Mouse (Mus musculus) heart, embryonic 11.5 days (tissue): ENCODE results near the gene H6pd. TPM values are rescaled to one million over a fixed set of nuclear protein-coding genes. Genes with fewer than 3 reads are reported as not detected.

Experiments
- ATAC-seq: fragments of 200-750 bp; cut with Nextera tagmentation; replicated peaks from 2 replicates; pipeline ENCODE4 v1.8.0; 2017; ENCODE audit warnings: moderate library complexity; ENCODE audit not compliant: insufficient number of reproducible peaks, low FRiP score, low TSS enrichment
- H3K27ac ChIP-seq: fragments of 300-500 bp; sonication (generic); 2 replicates; pipeline ENCODE4 v1.5.1; 2014; ENCODE audit warnings: mild to moderate bottlenecking, low read depth, low read length
- H3K27me3 ChIP-seq: fragments of 300-500 bp; sonication (generic); 2 replicates; pipeline ENCODE4 v1.6.1; 2014; ENCODE audit warnings: mild to moderate bottlenecking, low read length, mixed read lengths; ENCODE audit not compliant: control insufficient read depth, insufficient read depth
- H3K36me3 ChIP-seq: fragments of 300-500 bp; sonication (generic); 2 replicates; pipeline ENCODE4 v1.6.1; 2014; ENCODE audit warnings: mild to moderate bottlenecking, low read length, moderate library complexity, mixed read lengths; ENCODE audit not compliant: control insufficient read depth, insufficient read depth
- H3K4me1 ChIP-seq: fragments of 300-500 bp; sonication (generic); 2 replicates; pipeline ENCODE4 v1.6.1; 2014; ENCODE audit warnings: low read length; ENCODE audit not compliant: control insufficient read depth, insufficient read depth
- H3K4me2 ChIP-seq: fragments of 300-500 bp; sonication (generic); 2 replicates; pipeline ENCODE4 v1.6.1; 2014; ENCODE audit warnings: mild to moderate bottlenecking, moderate library complexity
- H3K4me3 ChIP-seq: fragments of 300-500 bp; sonication (generic); 2 replicates; pipeline ENCODE4 v1.5.1; 2014; ENCODE audit warnings: low read depth, low read length
- H3K9ac ChIP-seq: fragments of 300-500 bp; sonication (generic); 2 replicates; pipeline ENCODE4 v1.6.1; 2014; ENCODE audit warnings: mild to moderate bottlenecking, low read depth, low read length, moderate library complexity
- H3K9me3 ChIP-seq: fragments of 300-500 bp; sonication (generic); replicated peaks from 2 replicates; pipeline ENCODE4 v1.6.1; 2016; ENCODE audit warnings: low read length; ENCODE audit not compliant: control insufficient read depth
- WGBS: fragments of 180-500 bp; shearing (Covaris S2); extraction: QIAGEN DNeasy Blood & Tissue Kit; methylation state at CpG from one replicate; pipeline ENCODE4 v1.1.7; 2014; ENCODE audit not compliant: insufficient replicate concordance; 5-methylcytosine and 5-hydroxymethylcytosine counted together
- polyA plus RNA-seq: library from polyadenylated mRNA; unstranded; fragments of >200 nt; fragmentation: Nextera tagmentation; extraction: Ambion mirVana; gene quantifications from 2 replicates; pipeline ENCODE4 v1.2.1, GENCODE M21; 2014

H6pd gene
- polyA plus RNA-seq, 1 experiment from 2014 or later = 4.8 TPM

DNA sequence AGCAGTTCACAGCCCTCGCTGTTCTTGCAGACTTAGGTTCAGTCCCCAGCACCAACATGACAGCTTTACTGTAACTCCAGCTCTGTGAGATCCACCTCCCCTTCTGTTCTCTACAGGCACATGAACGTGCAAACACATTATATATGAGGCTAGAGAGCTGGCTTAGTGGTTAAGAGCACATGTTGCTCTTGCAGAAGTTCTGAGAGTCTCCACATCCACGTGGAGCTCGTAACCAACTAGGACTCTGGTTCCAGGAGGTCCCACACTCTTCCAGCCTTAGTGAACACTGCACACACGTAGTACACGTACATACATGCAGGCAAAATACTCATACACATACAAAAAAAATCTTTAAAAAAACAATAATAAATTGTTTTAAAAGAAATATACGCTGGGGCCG is 1.8 kb downstream of the H6pd start:
- H3K27ac ChIP-seq = no peak overlapping the region
- H3K9me3 ChIP-seq = no peaks in the 10 kb centered on the region; the same call in 1 of the 2 replicates
- WGBS = 79% methylated on average over 8 of the region's 8 CpGs
- H3K9ac ChIP-seq = no peak overlapping the region
- no peaks in the 10 kb centered on the region for H3K27me3 ChIP-seq
- H3K4me3 ChIP-seq = no peak overlapping the region
- peaks cover 19% of the 10 kb centered on the region for H3K4me1 ChIP-seq
- ATAC-seq = no peak
- no peak overlapping the region for H3K4me2 ChIP-seq
- H3K36me3 ChIP-seq = no peaks in the 10 kb centered on the region

GRCm38 (mm10) chr4:150006122-150006854 is 2.5 kb downstream of the H6pd start:
- Histone ChIP-seq H3K36me3 (no peaks in the 10 kb centered on the region), H3K4me1 (peaks cover 22% of the 10 kb centered on the region), H3K9me3 (no peaks in the 10 kb centered on the region; the same call in 1 of the 2 replicates), H3K4me2 (no peak overlapping the region), H3K27ac (no peak overlapping the region), H3K4me3 (no peak overlapping the region), H3K27me3 (no peaks in the 10 kb centered on the region), H3K9ac (no peak overlapping the region)
- WGBS = 75% methylated on average over 21 of the region's 21 CpGs
- no peak for ATAC-seq

- Histone ChIP-seq H3K9me3 (no peaks in the 10 kb centered on the region; the same call in 1 of the 2 replicates), H3K36me3 (no peaks in the 10 kb centered on the region), H3K27ac (no peak overlapping the region), H3K9ac (no peak overlapping the region), H3K4me1 (peaks cover 25% of the 10 kb centered on the region), H3K4me2 (no peak overlapping the region), H3K4me3 (no peak overlapping the region), H3K27me3 (no peaks in the 10 kb centered on the region)
- WGBS = 85% methylated on average over 10 of the region's 10 CpGs
- ATAC-seq = no peak
Observed at GRCm38 (mm10) chr4:150005231-150005630, 3.6 kb downstream of the H6pd start.

DNA sequence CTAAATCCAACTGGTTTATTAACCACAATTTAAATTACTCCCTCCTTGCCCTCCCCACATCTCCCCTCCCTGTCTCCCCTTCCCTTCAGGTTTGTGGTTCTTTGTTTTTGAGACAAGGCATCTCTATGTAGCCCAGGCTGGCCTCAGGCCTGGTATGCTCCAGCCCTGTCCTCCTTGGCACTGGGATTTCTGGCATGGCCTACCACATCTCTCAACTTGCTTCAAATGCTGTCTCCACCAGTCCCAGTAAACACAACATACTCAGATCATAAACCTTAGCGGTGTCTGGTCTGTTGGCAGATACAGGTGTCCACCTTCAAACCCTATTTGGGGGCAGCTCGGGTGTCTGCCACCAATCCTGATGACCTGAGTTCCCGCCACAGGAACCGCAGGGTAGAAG is 5.2 kb downstream of the H6pd start:
- H3K9me3 ChIP-seq = no peaks in the 10 kb centered on the region; the same call in 1 of the 2 replicates
- peaks cover 28% of the 10 kb centered on the region for H3K4me1 ChIP-seq
- 72% methylated on average over 4 of the region's 4 CpGs for WGBS
- no peaks in the 10 kb centered on the region for H3K27me3 ChIP-seq
- no peaks in the 10 kb centered on the region for H3K36me3 ChIP-seq
- no peak overlapping the region for H3K4me2 ChIP-seq
- no peak overlapping the region for H3K4me3 ChIP-seq
- H3K9ac ChIP-seq = no peak overlapping the region
- no peak overlapping the region for H3K27ac ChIP-seq
- no peak for ATAC-seq

DNA sequence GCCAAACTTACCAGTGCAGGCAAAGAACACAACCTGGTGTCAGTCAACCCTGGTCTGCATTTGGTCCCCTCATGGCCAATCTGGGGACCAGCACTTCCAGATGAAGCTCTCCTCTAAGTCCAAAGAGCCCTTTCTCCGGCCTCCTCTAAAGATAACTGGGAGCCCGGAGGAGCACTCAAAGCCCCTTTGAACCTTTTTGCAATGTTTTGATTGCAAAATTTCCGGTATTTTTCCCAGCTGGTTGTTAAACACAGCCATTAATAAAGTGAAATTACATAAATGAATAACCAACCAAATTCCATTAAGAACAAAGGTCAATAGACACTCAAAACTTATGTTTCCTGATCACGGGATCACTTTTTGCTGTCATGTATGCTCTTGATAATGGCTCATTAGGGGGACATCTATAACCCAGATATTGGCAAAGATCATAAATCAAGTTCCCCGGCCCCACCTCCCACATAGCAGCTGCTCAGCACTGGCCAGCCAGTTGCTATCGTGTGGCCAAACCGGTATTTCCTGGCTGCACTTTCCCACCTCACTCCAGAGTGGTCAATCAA is 5.7 kb downstream of the H6pd start:
- Histone ChIP-seq H3K9ac (no peak overlapping the region), H3K27me3 (no peaks in the 10 kb centered on the region), H3K9me3 (no peaks in the 10 kb centered on the region; the same call in 1 of the 2 replicates), H3K4me1 (peaks cover 28% of the 10 kb centered on the region), H3K27ac (no peak overlapping the region), H3K4me3 (no peak overlapping the region), H3K4me2 (no peak overlapping the region), H3K36me3 (no peaks in the 10 kb centered on the region)
- ATAC-seq = no peak
- WGBS = 53% methylated on average over 7 of the region's 7 CpGs

DNA sequence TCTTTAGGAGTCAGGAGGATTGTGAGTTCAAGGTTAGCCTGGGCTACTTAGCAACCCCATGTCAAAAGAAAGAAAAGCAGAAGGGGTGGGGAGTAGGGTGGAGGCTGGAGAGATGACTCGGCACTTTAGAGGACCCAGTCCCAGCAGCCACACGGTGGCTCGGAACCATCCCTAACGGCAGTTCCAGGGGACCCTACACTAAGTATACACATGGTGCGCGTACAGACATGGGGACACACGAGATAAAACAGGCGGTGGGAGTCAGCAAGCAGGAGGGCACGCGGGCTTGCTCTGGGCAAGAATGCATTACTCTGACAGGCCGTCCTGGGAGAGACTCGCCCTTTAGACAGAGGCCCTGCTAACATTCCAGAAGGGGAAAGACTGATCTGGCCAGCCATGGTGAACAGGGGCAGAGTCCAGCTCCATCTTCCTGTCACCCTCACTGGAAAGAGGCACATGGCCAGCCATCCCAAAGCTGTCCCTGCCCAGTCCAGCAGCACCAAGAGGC is 6.7 kb downstream of the H6pd start:
- Histone ChIP-seq H3K27ac (no peak overlapping the region), H3K27me3 (no peaks in the 10 kb centered on the region), H3K4me2 (peak overlapping the region; percentile 32), H3K36me3 (no peaks in the 10 kb centered on the region), H3K4me1 (peaks cover 28% of the 10 kb centered on the region), H3K4me3 (no peak overlapping the region), H3K9me3 (no peaks in the 10 kb centered on the region; the same call in 1 of the 2 replicates), H3K9ac (peak overlapping the region; percentile 30; the same call in 1 of the 2 replicates)
- WGBS = 38% methylated on average over 12 of the region's 12 CpGs
- no peak for ATAC-seq

- H3K9me3 ChIP-seq = no peaks in the 10 kb centered on the region; the same call in 1 of the 2 replicates
- no peak overlapping the region for H3K4me2 ChIP-seq
- peak overlapping the region; percentile 19; the same call in 1 of the 2 replicates for H3K9ac ChIP-seq
- peak overlapping the region; percentile 47 for H3K27ac ChIP-seq
- peaks cover 28% of the 10 kb centered on the region for H3K4me1 ChIP-seq
- H3K27me3 ChIP-seq = no peaks in the 10 kb centered on the region
- WGBS = 48% methylated on average over 10 of the region's 10 CpGs
- no peaks in the 10 kb centered on the region for H3K36me3 ChIP-seq
- ATAC-seq = no peak
- no peak overlapping the region for H3K4me3 ChIP-seq
Observed at GRCm38 (mm10) chr4:150001221-150001860, 7.5 kb downstream of the H6pd start.

DNA sequence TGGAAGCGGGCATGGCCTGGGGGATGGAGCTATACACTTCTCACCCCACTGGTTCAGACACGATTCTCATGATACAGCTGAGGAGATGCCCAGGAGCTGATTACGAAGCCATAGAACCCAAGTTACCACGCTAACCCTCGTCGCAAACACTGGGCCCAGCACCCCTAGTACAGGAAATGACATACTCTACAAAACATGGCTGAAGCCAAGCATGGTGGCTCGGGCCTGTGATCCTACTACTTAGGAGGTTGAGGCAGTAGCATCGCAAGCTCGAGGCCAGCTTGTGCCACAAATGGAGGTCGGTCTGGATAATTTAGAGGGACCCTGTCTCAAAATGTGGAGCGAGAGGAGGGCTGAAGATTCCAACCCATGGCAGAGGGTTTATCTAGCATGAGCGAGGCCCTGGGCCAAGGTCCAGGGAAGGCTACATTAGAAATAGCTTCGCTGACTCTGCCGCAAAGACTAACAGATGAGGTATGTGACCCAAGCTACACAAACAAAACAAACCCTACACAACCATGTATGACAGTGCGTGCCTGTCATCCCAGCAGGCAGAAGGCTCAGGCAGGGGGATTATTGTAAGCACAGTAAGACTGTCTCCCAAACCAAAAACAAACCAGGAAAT is 8.8 kb downstream of the H6pd start:
- no peaks in the 10 kb centered on the region for H3K9me3 ChIP-seq
- no peaks in the 10 kb centered on the region for H3K27me3 ChIP-seq
- no peaks in the 10 kb centered on the region for H3K36me3 ChIP-seq
- no peak overlapping the region for H3K4me3 ChIP-seq
- WGBS = 79% methylated on average over 15 of the region's 15 CpGs
- H3K4me1 ChIP-seq = peaks cover 28% of the 10 kb centered on the region
- no peak overlapping the region for H3K4me2 ChIP-seq
- no peak for ATAC-seq
- no peak overlapping the region for H3K9ac ChIP-seq
- no peak overlapping the region for H3K27ac ChIP-seq
